Mouse (Mus musculus) midbrain, embryonic 16.5 days (tissue): ENCODE results near the gene Nav2. TPM values are rescaled to one million over a fixed set of nuclear protein-coding genes. Genes with fewer than 3 reads are reported as not detected.

Source experiments
- ATAC-seq: fragments of 200-750 bp; cut with Nextera tagmentation; 2 replicates; pipeline ENCODE4 v1.8.0; 2017; ENCODE audit warnings: moderate TSS enrichment
- H3K27ac ChIP-seq: fragments of 300-500 bp; sonication (generic); 2 replicates; pipeline ENCODE4 v1.5.1; 2014; ENCODE audit warnings: mild to moderate bottlenecking, low read length, mixed read lengths
- H3K27me3 ChIP-seq: fragments of 300-500 bp; sonication (generic); 2 replicates; pipeline ENCODE4 v1.6.1; 2014; ENCODE audit warnings: low read depth, low read length, mixed read lengths; ENCODE audit not compliant: control insufficient read depth, insufficient read depth
- H3K36me3 ChIP-seq: fragments of 300-500 bp; sonication (generic); 2 replicates; pipeline ENCODE4 v1.6.1; 2014; ENCODE audit warnings: mild to moderate bottlenecking, low read length, moderate library complexity, mixed read lengths; ENCODE audit not compliant: control insufficient read depth, insufficient read depth
- H3K4me1 ChIP-seq: fragments of 300-500 bp; sonication (generic); 2 replicates; pipeline ENCODE4 v1.6.1; 2014; ENCODE audit warnings: mild to moderate bottlenecking, low read length, mixed read lengths; ENCODE audit not compliant: control insufficient read depth, insufficient read depth
- H3K4me2 ChIP-seq: fragments of 300-500 bp; sonication (generic); 2 replicates; pipeline ENCODE4 v1.6.1; 2014; ENCODE audit warnings: mild to moderate bottlenecking, low read length, mixed read lengths
- H3K4me3 ChIP-seq: fragments of 300-500 bp; sonication (generic); 2 replicates; pipeline ENCODE4 v1.5.1; 2014; ENCODE audit warnings: low read depth, mild to moderate bottlenecking, low read length, moderate library complexity, mixed read lengths
- H3K9ac ChIP-seq: fragments of 300-500 bp; sonication (generic); 2 replicates; pipeline ENCODE4 v1.6.1; 2014; ENCODE audit warnings: low read depth, low read length, mixed read lengths
- H3K9me3 ChIP-seq: fragments of 300-500 bp; sonication (generic); replicated peaks from 2 replicates; pipeline ENCODE4 v1.6.1; 2014; ENCODE audit warnings: mild to moderate bottlenecking, low read length, mixed read lengths; ENCODE audit not compliant: control insufficient read depth, poor library complexity, severe bottlenecking
- WGBS: fragments of 180-500 bp; shearing (Covaris S2); extraction: QIAGEN DNeasy Blood & Tissue Kit; methylation state at CpG from one replicate; pipeline ENCODE4 v1.1.7; 2014; 5-methylcytosine and 5-hydroxymethylcytosine counted together
- polyA plus RNA-seq: library from polyadenylated mRNA; unstranded; fragments of >200 nt; fragmentation: Nextera tagmentation; extraction: Ambion mirVana; gene quantifications from 2 replicates; pipeline ENCODE4 v1.2.1, GENCODE M21; 2015

The Nav2 gene
- polyA plus RNA-seq, 1 experiment from 2014 or later: 21.5 TPM

DNA sequence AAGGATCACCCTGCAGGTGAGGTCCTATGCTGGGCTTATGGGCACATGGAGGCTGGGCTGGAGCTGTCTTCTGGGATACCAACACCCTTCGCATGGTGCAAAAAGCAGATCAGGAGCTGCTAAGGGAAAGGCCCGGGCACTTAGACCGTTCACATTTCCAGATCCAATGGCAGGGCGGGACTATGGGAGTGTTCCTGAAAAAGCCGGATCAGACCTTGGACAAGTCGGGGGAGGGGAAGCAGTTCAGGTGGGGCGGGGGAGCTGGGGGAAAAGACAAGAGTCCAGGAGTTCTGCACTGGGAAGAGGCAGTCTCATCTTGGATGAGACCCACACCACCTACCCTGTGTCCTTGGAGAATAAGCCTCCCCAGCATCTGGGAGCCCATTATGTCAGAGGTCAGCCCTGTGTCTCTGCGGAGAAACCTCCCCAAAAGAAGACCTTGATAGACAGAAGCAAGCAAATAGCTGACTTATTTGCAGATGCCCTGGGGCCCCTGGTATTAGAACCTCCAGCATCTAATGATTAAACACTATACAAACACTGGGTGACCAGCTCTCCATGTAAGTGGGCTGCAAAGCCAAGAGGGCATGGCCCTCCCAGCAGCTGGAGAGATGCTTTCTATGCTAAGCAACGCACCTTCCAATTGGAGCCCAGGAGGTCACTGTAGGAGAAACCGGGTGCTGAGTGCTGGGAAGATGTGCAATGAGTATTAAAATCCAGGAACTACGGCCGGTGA, 597.7 kb downstream of the Nav2 start:
- WGBS: 69% methylated on average over 12 of the region's 12 CpGs
- H3K36me3 ChIP-seq: 0 out of 2 replicates have a peak, but pooled peaks cover 3% of the 10 kb centered on the region
- no peaks in the 10 kb centered on the region for H3K27me3 ChIP-seq
- H3K4me1 ChIP-seq: peaks cover 14% of the 10 kb centered on the region
- H3K9me3 ChIP-seq: no peaks in the 10 kb centered on the region
- ATAC-seq: no peak
- H3K4me3 ChIP-seq: no peak overlapping the region
- H3K4me2 ChIP-seq: no peak overlapping the region
- no peak overlapping the region for H3K9ac ChIP-seq
- no peak overlapping the region for H3K27ac ChIP-seq

DNA sequence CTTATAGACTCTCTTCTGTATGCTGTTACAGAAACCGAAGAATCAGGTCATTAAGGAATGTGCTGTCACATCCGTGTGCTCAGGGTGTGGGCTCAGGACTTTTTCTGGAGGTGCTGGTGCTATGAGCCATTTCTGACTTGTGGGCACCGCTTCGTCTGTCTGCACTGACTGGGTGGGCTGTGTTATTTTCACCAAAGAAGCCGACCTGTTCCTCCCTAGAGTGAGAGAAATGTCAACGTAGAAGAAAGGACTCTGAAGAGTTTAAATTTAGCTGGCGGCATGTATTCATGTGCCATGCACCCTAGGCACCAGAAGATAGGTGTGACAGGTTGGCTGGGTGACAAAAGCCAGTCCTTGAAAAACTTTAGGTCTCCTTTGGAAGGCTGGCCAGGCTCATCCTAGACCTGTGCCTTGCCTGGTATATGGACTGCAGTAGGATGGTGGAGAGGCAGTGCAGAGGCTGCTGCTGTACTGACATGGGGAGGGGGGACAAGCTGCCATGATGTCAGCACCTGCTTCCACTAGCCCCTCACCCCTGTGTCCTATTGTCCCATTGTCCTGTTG, 599.5 kb downstream of the Nav2 start:
- H3K27ac ChIP-seq: no peak overlapping the region
- H3K4me2 ChIP-seq: no peak overlapping the region
- no peaks in the 10 kb centered on the region for H3K9me3 ChIP-seq
- no peaks in the 10 kb centered on the region for H3K36me3 ChIP-seq
- no peaks in the 10 kb centered on the region for H3K27me3 ChIP-seq
- H3K4me3 ChIP-seq: no peak overlapping the region
- H3K9ac ChIP-seq: no peak overlapping the region
- WGBS: 87% methylated on average over 7 of the region's 7 CpGs
- H3K4me1 ChIP-seq: peaks cover 14% of the 10 kb centered on the region
- no peak for ATAC-seq

DNA sequence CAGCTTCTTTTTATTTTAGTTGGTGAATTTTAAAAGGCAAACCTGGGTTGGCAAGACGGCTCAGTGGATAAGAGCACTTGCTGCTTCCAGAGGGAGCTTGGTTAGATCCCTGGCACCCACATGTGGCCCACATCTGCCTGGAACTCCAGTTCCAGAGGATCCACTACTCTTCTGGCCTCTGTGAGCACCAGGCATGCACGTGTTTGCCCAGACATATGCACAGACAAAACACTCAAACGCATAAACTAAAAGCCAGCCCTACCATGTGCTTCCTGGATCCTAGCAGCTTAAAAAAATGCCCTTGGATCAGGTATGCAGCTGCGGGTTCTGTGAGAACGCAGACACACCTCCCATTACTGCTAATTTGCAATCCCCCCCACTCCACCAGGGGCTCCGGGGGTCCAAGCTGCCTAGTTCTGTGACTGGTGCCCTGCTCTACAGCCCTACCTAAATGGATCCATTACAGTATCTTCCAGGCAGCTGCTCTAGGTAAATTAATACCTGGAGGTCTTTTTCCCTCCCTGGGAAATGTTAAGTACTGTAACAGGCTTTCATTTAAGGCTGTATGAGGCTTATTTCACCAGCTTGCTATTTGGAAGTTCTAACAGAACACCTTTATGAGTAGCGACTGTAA, 603.4 kb downstream of the Nav2 start:
- no peaks in the 10 kb centered on the region for H3K27me3 ChIP-seq
- 55% methylated on average over 7 of the region's 7 CpGs for WGBS
- ATAC-seq: 0 out of 2 replicates have a peak, but pooled peaks have one; percentile 33

DNA sequence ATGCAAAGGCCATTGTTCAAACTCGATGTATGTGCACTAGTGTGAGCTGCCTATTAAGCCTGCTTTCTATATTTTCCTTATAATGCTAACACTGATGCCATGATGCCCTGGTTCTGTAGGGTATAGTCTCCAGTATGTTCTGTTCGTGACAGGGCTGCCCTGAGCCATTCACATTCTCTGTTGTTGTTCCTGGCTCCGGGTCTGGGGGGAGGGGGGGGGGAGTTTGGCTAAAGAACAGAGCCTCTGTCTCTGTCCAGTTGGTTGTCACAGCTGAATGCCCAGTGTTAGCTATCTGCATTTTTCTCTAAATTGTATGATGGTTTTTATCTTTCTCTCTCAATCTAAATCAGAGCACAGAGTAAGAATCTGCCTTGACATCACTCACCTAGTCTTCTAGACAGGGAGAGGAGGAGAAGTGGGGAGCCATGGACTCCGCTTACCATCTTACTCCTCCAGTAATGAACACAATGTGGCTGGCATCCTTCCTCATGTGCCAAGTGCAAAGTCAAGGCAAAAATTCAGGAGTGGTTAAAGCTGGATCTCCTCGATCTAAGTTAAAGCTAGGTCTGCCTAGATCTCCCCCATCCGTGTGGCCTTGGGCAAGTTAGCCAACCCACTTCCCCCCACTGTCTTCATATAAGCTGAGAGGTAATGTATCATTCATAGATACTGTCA, 605.4 kb downstream of the Nav2 start:
- Histone ChIP-seq H3K4me2 (no peak overlapping the region), H3K27me3 (no peaks in the 10 kb centered on the region), H3K9ac (no peak overlapping the region), H3K9me3 (no peaks in the 10 kb centered on the region), H3K36me3 (no peaks in the 10 kb centered on the region), H3K4me1 (no peaks in the 10 kb centered on the region), H3K4me3 (no peak overlapping the region), H3K27ac (no peak overlapping the region)
- 62% methylated on average over 6 of the region's 6 CpGs for WGBS
- ATAC-seq: no peak

More for the DNA sequence above, 603.4 kb downstream of the Nav2 start:
- H3K9me3 ChIP-seq: no peaks in the 10 kb centered on the region
- H3K4me2 ChIP-seq: no peak overlapping the region
- H3K4me3 ChIP-seq: no peak overlapping the region
- H3K4me1 ChIP-seq: no peaks in the 10 kb centered on the region
- H3K9ac ChIP-seq: no peak overlapping the region
- H3K36me3 ChIP-seq: no peaks in the 10 kb centered on the region
- H3K27ac ChIP-seq: no peak overlapping the region

DNA sequence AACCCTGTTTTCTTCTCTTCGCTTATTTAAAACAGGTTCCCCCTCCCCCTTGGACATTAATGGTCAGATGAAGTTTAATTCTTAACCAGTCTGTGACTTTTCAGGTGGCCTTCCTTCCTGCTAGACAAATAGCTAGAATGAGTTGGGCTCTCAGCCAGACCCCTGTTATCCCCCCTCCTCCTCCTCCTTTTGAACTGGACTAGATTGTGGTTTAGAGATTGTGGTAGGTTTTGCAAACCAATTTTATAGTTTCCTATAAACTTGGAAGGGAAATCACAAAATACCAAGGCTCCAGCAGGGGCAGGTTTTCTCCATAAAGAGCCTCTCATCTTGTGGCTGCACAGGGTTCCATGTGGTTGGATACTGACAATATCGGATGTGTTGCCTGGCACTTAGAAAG, 606.5 kb downstream of the Nav2 start:
- WGBS: 88% methylated on average over 2 of the region's 2 CpGs
- Histone ChIP-seq H3K4me2 (no peak overlapping the region), H3K9me3 (no peaks in the 10 kb centered on the region), H3K27me3 (no peaks in the 10 kb centered on the region), H3K4me1 (no peaks in the 10 kb centered on the region), H3K36me3 (no peaks in the 10 kb centered on the region), H3K4me3 (no peak overlapping the region), H3K9ac (no peak overlapping the region), H3K27ac (no peak overlapping the region)
- no peak for ATAC-seq

DNA sequence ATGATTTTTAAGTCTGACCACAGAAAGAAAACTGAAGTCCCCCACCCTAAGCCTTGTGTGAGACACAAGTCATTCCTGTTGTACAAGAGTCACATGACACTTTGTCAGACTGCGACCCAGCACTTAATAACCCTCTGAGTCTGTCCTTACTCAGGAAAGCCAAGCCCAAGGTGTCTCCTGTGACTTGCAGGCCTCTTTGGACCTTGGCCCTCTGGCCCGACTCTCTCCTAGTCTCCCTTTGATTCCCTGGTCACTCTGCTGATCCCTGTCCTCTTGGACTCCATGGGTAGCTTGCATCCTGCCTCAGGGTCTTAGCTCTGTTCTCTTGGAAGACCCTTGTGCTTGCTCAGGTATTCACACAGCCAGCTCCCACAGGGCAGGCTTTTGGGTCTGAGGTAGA, 612.0 kb downstream of the Nav2 start:
- no peak for ATAC-seq
- H3K4me2 ChIP-seq: no peak overlapping the region
- peaks cover 21% of the 10 kb centered on the region for H3K4me1 ChIP-seq
- H3K4me3 ChIP-seq: no peak overlapping the region
- no peaks in the 10 kb centered on the region for H3K9me3 ChIP-seq
- no peaks in the 10 kb centered on the region for H3K36me3 ChIP-seq
- no peak overlapping the region for H3K27ac ChIP-seq
- no peaks in the 10 kb centered on the region for H3K27me3 ChIP-seq
- 66% methylated on average over 2 of the region's 2 CpGs for WGBS
- H3K9ac ChIP-seq: no peak overlapping the region

DNA sequence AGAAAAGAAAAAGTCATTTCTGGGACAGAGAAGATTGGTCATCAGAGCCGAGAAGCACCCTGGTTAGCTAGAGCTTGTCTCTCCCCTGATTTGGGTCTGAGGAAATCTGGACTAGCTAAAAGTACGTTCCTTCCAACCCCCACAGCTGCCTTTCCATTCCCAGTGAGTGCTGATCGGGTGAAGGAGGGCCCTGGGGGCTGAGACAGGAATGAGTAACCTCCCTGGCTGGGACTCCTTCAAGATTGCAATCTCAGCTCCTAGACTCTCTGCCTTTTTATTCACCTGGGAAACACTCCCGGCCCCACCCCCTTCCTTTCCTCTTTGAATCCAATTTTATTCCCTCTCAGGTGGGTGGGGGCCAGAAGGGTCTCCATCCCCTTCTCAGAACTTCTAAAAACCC, 612.8 kb downstream of the Nav2 start:
- no peaks in the 10 kb centered on the region for H3K9me3 ChIP-seq
- no peak overlapping the region for H3K27ac ChIP-seq
- no peak overlapping the region for H3K9ac ChIP-seq
- WGBS: 33% methylated on average over 4 of the region's 4 CpGs
- H3K27me3 ChIP-seq: no peaks in the 10 kb centered on the region
- ATAC-seq: no peak
- H3K36me3 ChIP-seq: no peaks in the 10 kb centered on the region
- H3K4me2 ChIP-seq: peak overlapping the region; percentile 36; the same call in 1 of the 2 replicates
- H3K4me1 ChIP-seq: peaks cover 21% of the 10 kb centered on the region
- H3K4me3 ChIP-seq: no peak overlapping the region

DNA sequence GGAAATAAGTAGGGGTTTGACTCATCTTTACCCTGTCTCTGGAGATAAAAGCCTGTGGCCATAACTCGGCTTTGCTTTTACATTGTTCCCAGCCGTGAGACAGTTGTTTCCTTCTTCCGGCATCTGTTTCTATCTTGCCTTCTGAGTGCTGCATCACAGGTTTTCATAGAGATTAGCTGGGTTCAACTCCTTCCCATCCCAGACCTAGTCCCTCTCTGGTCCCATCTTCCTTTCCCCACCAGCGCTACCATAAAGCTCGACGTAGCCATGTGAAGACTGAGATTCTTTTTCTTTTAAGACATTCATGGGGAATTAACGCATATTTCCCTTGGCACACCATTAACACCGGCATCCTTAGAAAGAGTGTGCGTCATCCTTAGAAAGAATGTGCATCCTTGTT, 613.5 kb downstream of the Nav2 start:
- peak overlapping the region; percentile 3; the same call in 1 of the 2 replicates for H3K4me3 ChIP-seq
- peak overlapping the region; percentile 36 for H3K4me2 ChIP-seq
- peaks cover 21% of the 10 kb centered on the region for H3K4me1 ChIP-seq
- peak; percentile 8; the same call in 1 of the 2 replicates for ATAC-seq
- no peaks in the 10 kb centered on the region for H3K9me3 ChIP-seq
- no peak overlapping the region for H3K27ac ChIP-seq
- 3% methylated on average over 9 of the region's 9 CpGs for WGBS
- no peak overlapping the region; the same call in 1 of the 2 replicates for H3K9ac ChIP-seq
- H3K36me3 ChIP-seq: no peaks in the 10 kb centered on the region
- no peaks in the 10 kb centered on the region for H3K27me3 ChIP-seq
